ENCODE assay signal across 8 mouse cellular contexts in genomic region chr19:46507806-46508205, GRCm38 (mm10). TPM values are rescaled to one million over a fixed set of nuclear protein-coding genes. Genes with fewer than 3 reads are reported as not detected.
DNase-seq lines count a peak whose midpoint lies in the region; ATAC-seq and TF ChIP-seq lines count a peak whose summit lies in the region.

No protein-coding gene starts in this region.

- peak overlapping the region; percentile 100 for H3K9ac ChIP-seq in forebrain, embryonic 13.5 days
- H3K9ac ChIP-seq in kidney, embryonic 15.5 days = peak overlapping the region; percentile 37; the same call in 1 of the 2 replicates

- peaks cover 93% of the 10 kb centered on the region for H3K79me2 ChIP-seq in myocyte (ENCODE audit: control insufficient read depth, insufficient read depth)

- TF ChIP-seq CTCF in layer of hippocampus, adult 2 months (conservative IDR thresholded peaks at IDR 0.05) = no peak

- H3K4me3 ChIP-seq in layer of hippocampus, adult 2 months = peak overlapping the region; percentile 96; the same call in 1 of the 2 replicates
- peak overlapping the region; percentile 96 for H3K4me3 ChIP-seq in forebrain, embryonic 13.5 days
- H3K4me3 ChIP-seq in kidney, embryonic 15.5 days (replicated peaks) = no peak overlapping the region
- H3K4me3 ChIP-seq in myocyte = peak overlapping the region; percentile 99

- H3K27ac ChIP-seq in layer of hippocampus, adult 2 months = peak overlapping the region; percentile 100
- H3K27ac ChIP-seq in forebrain, embryonic 13.5 days = peak overlapping the region; percentile 93
- peak overlapping the region; percentile 100 for H3K27ac ChIP-seq in kidney, embryonic 15.5 days

- no peak for DNase-seq in layer of hippocampus, adult 2 months (ENCODE audit: low spot score in 2 of 2)
- DNase-seq in layer of hippocampus, adult 18-20 months (ENCODE audit: low spot score in 2 of 2) = no peak
- no peak for DNase-seq in urinary bladder, adult 2 months (ENCODE audit: low spot score)
- DNase-seq in left cerebral cortex, adult 9 months (ENCODE audit: low spot score in 2 of 2) = no peak
- no peak for DNase-seq in gastrocnemius, postnatal 4 days (ENCODE audit: low spot score in 2 of 2)

- H3K4me2 ChIP-seq in forebrain, embryonic 13.5 days = peak overlapping the region; percentile 98
- peak overlapping the region; percentile 75 for H3K4me2 ChIP-seq in kidney, embryonic 15.5 days
- peak overlapping the region; percentile 95 for H3K4me2 ChIP-seq in myocyte (ENCODE audit: low read depth)

- WGBS in forebrain, embryonic 13.5 days = 76% methylated on average over 1 of the region's 1 CpGs
- 41% methylated on average over 1 of the region's 1 CpGs for WGBS in kidney, embryonic 15.5 days

- peaks cover 76% of the 10 kb centered on the region for H3K4me1 ChIP-seq in forebrain, embryonic 13.5 days
- peaks cover 81% of the 10 kb centered on the region for H3K4me1 ChIP-seq in kidney, embryonic 15.5 days

- no peak overlapping the region for H3ac ChIP-seq in myocyte (ENCODE audit: control insufficient read depth, insufficient read length)

- no peaks in the 10 kb centered on the region for H3K27me3 ChIP-seq in forebrain, embryonic 13.5 days
- H3K27me3 ChIP-seq in kidney, embryonic 15.5 days = no peaks in the 10 kb centered on the region
- H3K27me3 ChIP-seq in myocyte (ENCODE audit: control insufficient read depth, insufficient read depth, insufficient read length) = no peaks in the 10 kb centered on the region

- no peak for TF ChIP-seq POLR2A in myocyte (IDR thresholded peaks at IDR 0.05; ENCODE audit: insufficient read length, low read depth)

- no peaks in the 10 kb centered on the region for H3K9me3 ChIP-seq in forebrain, embryonic 13.5 days (replicated peaks)
- H3K9me3 ChIP-seq in kidney, embryonic 15.5 days (replicated peaks) = no peaks in the 10 kb centered on the region

- ATAC-seq in forebrain, embryonic 13.5 days = no peak
- ATAC-seq in kidney, embryonic 15.5 days (replicated peaks; ENCODE audit: low FRiP score) = no peak

- H3K36me3 ChIP-seq in forebrain, embryonic 13.5 days (ENCODE audit: poor library complexity, severe bottlenecking) = peaks cover 70% of the 10 kb centered on the region
- peaks cover 81% of the 10 kb centered on the region for H3K36me3 ChIP-seq in kidney, embryonic 15.5 days
- peaks cover 34% of the 10 kb centered on the region for H3K36me3 ChIP-seq in myocyte (ENCODE audit: control insufficient read depth, insufficient read depth)

TF ChIP-seq in myocyte, 11 proteins besides CTCF, POLR2A, EP300 and RAD21:
- no peak for TF ChIP-seq REST (IDR thresholded peaks at IDR 0.05; ENCODE audit: insufficient read depth, insufficient read length)
TF ChIP-seq in myocyte: peak in this region for 0.

RNA-seq across cellular contexts. Expression of gene Trim8, which starts 6.3 kb away (rescaled TPM):
- 100 to 1,000 TPM in 1 of 2 experiments, 10 to 100 TPM in 1; 99.9 to 108 TPM for total RNA-seq in layer of hippocampus, adult 2 months (2021)
- total RNA-seq in layer of hippocampus, adult 18-20 months (2021) = 100 to 1,000 TPM; 110 to 112 TPM
- 22.5 and 22.6 TPM in 2 replicates for polyA plus RNA-seq in forebrain, embryonic 13.5 days (2015; fragmentation: Nextera tagmentation; extraction: Ambion mirVana)
- polyA plus RNA-seq in kidney, embryonic 15.5 days (2015; fragmentation: Nextera tagmentation; extraction: Ambion mirVana) = 24.6 and 28.7 TPM in 2 replicates
- polyA plus RNA-seq in myocyte (2012; fragmentation: generic; extraction: Trizol) = 42.3 TPM
- 17.2 and 25.2 TPM in 2 replicates for polyA plus RNA-seq in urinary bladder, adult 2 months (2012; rRNA removed)
- 10 to 100 TPM; 40.4 to 41.4 TPM for total RNA-seq in gastrocnemius, postnatal 4 days (2021)
